Mouse (Mus musculus): ENCODE measurements around the gene Ankrd31. TPM values are rescaled to one million over a fixed set of nuclear protein-coding genes. Genes with fewer than 3 reads are reported as not detected.

The Ankrd31 gene
- not detected in 2 replicates for polyA plus RNA-seq (2016; fragmentation: Nextera tagmentation; extraction: Ambion mirVana)

DNA sequence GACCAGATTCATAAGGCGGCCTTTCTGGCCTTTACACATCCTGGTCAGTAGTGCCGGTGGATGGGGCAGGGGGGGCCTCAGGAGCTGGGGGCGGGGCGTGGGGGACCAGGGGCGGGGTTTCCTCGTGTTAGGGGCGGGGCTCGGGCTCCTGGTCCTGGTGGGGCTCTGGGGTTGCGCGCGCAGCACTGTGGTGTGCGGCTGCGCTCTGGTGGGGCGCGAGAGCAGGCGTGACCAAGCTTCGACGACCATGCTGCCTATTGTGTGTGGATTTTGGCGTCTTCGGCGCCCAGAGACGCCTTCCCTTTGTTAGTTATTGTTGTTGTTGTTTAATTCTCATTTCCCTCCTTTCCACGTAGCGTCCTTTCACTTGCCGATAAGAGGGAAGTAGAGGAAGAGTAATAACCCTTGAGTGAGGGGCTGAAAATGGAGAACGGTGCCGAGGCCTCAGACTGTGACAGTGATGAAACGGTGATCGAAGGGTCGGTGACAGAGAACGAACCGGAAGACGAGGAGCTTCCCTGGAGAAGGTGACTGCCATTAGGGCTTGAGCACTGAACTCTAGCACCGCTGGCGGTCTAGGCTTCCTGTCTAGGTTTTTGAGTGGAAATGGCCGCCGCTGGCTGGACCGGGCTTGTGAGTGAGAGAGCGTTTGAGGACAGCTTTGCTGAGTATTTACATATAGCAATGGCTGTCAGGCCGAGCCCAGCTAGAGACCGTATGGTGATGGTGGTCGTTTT is at the start of gene Ankrd31:
Ankrd31 (plus strand) TSS at position 164 of the 737 bp plus-strand sequence.
- no peak for DNase-seq (ENCODE audit: low spot score)
- no peaks in the 10 kb centered on the region for H3K4me1 ChIP-seq (replicated peaks)
- no peak within 1 kb of the TSS for H3K4me3 ChIP-seq
- no peak within 1 kb of the TSS for H3K27ac ChIP-seq
- H3K36me3 ChIP-seq, result no peaks in the 10 kb centered on the region
- no peaks in the 10 kb centered on the region for H3K9me3 ChIP-seq
- no peaks in the 10 kb centered on the region for H3K27me3 ChIP-seq (ENCODE audit: insufficient read depth, poor library complexity, severe bottlenecking)
- WGBS, result 87% methylated on average over 42 of the region's 42 CpGs

DNA sequence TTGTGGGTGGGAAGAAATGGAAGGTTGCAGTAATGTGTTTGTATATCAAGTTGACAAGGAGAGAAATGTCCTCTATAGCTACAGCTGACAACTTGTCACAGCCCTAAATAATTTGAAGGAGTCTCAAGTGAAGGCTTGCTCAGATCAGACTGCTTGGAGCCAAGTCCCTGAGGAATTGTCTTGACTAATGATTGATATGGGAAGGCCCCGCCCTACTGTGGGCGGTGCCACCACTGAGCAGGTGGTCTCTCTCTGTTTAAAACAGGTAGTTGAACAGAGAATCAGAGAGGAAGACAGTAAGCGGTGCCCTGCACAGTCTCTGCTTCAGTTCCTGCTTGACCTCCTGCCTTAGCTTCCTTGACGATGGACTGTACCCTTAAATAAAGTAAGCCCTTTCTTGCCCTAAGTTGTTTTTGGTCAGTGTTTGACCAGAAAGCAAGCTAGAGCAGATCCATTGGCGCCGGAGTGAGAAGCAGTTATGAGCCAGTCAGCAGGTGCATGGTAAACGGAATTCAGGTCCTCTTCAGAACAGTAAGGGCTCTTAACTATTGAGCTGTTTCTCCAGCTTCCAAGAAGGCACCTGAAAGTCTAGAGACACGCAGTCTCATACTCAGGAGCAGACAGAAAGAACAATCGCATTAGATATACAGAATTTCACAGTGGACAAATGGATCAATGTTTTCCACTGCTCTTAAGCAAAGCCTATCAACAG is 45.3 kb upstream of the Ankrd31 start:
- H3K27ac ChIP-seq, result no peak overlapping the region
- 79% methylated on average over 9 of the region's 9 CpGs for WGBS
- DNase-seq (ENCODE audit: low spot score), result no peak
- H3K36me3 ChIP-seq, result no peaks in the 10 kb centered on the region
- H3K4me1 ChIP-seq (replicated peaks), result no peaks in the 10 kb centered on the region
- no peaks in the 10 kb centered on the region for H3K27me3 ChIP-seq (ENCODE audit: insufficient read depth, poor library complexity, severe bottlenecking)
- H3K4me3 ChIP-seq, result no peak overlapping the region
- no peaks in the 10 kb centered on the region for H3K9me3 ChIP-seq

GRCm38 (mm10) chr13:96709269-96710233 is 38.5 kb upstream of the Ankrd31 start:
- DNase-seq (ENCODE audit: low spot score), result no peak
- no peaks in the 10 kb centered on the region for H3K9me3 ChIP-seq
- no peaks in the 10 kb centered on the region for H3K27me3 ChIP-seq (ENCODE audit: insufficient read depth, poor library complexity, severe bottlenecking)
- H3K4me1 ChIP-seq (replicated peaks), result no peaks in the 10 kb centered on the region
- no peak overlapping the region for H3K4me3 ChIP-seq
- 83% methylated on average over 8 of the region's 8 CpGs for WGBS
- H3K27ac ChIP-seq, result no peak overlapping the region
- no peaks in the 10 kb centered on the region for H3K36me3 ChIP-seq

DNA sequence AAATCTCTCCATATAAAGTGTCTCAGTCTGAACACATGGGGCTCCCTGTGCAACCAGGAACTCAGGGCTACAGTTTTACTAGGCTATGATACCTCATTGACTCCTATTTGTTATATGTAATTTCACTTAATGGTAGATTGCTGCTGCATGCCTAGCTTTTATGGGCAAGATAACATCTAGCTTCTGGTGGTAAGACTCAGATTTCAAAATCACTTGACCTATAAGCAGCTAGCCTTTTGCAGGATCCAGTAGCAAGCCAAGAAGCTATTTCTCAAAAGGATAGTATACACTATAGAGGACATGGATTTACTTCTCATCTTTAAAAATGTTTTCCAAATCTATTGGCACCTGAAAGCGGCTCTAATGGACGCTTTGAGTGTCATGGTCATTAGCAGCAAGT is 31.8 kb upstream of the Ankrd31 start:
- H3K27ac ChIP-seq, result no peak overlapping the region

DNA sequence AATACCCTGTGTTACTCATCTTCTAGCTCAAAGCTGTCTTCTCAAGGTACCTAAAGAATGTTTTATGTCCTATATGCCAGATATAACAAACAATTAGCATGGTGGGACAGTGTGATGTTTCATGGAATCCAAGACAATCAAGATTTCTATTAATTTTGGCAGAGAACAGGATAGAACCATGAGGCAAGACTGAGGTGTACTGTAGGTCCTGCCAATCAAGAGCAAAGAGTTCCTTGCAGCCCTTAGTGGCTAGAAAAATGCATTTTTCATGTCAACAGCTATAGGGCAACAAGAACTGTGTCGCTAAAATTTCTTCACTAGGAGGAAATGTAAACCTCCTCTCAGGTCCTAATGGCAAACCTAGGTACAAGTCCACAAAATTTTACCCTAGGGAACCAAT is 30.3 kb upstream of the Ankrd31 start:
- Histone ChIP-seq H3K4me1 (replicated peaks) (no peaks in the 10 kb centered on the region), H3K27ac (no peak overlapping the region), H3K4me3 (no peak overlapping the region), H3K27me3 (ENCODE audit: insufficient read depth, poor library complexity, severe bottlenecking) (no peaks in the 10 kb centered on the region), H3K9me3 (no peaks in the 10 kb centered on the region), H3K36me3 (no peaks in the 10 kb centered on the region)
- WGBS, result 72% methylated on average over 1 of the region's 1 CpGs
- no peak for DNase-seq (ENCODE audit: low spot score)

More for the DNA sequence above, 31.8 kb upstream of the Ankrd31 start:
- H3K4me3 ChIP-seq, result no peak overlapping the region
- no peaks in the 10 kb centered on the region for H3K4me1 ChIP-seq (replicated peaks)
- WGBS, result 87% methylated on average over 2 of the region's 2 CpGs
- no peak for DNase-seq (ENCODE audit: low spot score)
- no peaks in the 10 kb centered on the region for H3K36me3 ChIP-seq
- no peaks in the 10 kb centered on the region for H3K27me3 ChIP-seq (ENCODE audit: insufficient read depth, poor library complexity, severe bottlenecking)
- H3K9me3 ChIP-seq, result no peaks in the 10 kb centered on the region

GRCm38 (mm10) chr13:96720003-96720402 is 28.1 kb upstream of the Ankrd31 start:
- no peak overlapping the region for H3K4me3 ChIP-seq
- no peak for DNase-seq (ENCODE audit: low spot score)
- H3K9me3 ChIP-seq, result no peaks in the 10 kb centered on the region
- no peak overlapping the region for H3K27ac ChIP-seq
- WGBS, result 86% methylated on average over 2 of the region's 2 CpGs
- no peaks in the 10 kb centered on the region for H3K27me3 ChIP-seq (ENCODE audit: insufficient read depth, poor library complexity, severe bottlenecking)
- no peaks in the 10 kb centered on the region for H3K4me1 ChIP-seq (replicated peaks)
- H3K36me3 ChIP-seq, result no peaks in the 10 kb centered on the region

DNA sequence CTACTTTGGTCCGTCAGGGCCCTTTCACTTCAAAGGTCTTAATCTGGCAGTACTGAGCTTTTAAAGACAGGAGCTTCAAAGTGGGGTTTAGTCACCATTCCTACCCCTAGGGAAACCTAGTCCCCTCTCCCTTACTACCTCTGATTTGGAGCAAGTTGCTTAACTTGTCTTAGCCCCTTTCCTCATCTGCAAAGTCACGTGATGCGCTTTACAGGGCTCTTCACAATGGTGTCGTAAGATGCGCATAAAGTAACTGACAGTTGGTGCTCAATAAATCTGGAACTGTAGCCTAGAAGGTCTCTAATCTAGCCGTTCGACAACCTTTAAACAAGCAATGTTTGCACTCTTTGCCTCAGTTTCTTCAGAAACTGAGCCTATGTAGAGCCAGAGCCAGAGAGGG is 19.8 kb upstream of the Ankrd31 start:
- no peaks in the 10 kb centered on the region for H3K9me3 ChIP-seq
- H3K4me1 ChIP-seq (replicated peaks), result no peaks in the 10 kb centered on the region
- DNase-seq (ENCODE audit: low spot score), result no peak
- 82% methylated on average over 7 of the region's 7 CpGs for WGBS
- H3K27me3 ChIP-seq (ENCODE audit: insufficient read depth, poor library complexity, severe bottlenecking), result no peaks in the 10 kb centered on the region
- no peak overlapping the region for H3K4me3 ChIP-seq
- H3K36me3 ChIP-seq, result no peaks in the 10 kb centered on the region
- H3K27ac ChIP-seq, result no peak overlapping the region

DNA sequence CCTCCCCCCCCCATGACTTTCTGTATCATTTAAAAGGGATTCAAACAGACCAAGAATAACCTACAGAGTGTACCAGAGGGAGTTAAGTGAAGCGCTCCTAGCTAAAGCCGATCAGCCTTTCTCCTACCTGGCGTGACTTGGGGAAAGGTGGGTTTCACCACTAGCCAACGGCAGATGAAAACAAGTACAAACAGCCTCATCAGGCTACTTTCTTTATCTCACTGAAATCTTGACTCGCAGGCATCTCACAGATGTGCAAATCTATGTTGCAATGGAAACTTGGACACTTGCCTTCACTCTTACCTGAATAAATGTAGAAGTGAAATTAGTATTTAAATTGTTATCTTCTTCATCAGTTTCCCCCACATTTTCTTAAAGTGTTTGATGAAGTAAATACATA is 18.9 kb upstream of the Ankrd31 start:
- no peak for DNase-seq (ENCODE audit: low spot score)
- H3K27me3 ChIP-seq (ENCODE audit: insufficient read depth, poor library complexity, severe bottlenecking), result no peaks in the 10 kb centered on the region
- H3K4me1 ChIP-seq (replicated peaks), result no peaks in the 10 kb centered on the region
- no peaks in the 10 kb centered on the region for H3K36me3 ChIP-seq
- no peaks in the 10 kb centered on the region for H3K9me3 ChIP-seq
- no peak overlapping the region for H3K27ac ChIP-seq
- H3K4me3 ChIP-seq, result no peak overlapping the region
- 95% methylated on average over 5 of the region's 5 CpGs for WGBS

DNA sequence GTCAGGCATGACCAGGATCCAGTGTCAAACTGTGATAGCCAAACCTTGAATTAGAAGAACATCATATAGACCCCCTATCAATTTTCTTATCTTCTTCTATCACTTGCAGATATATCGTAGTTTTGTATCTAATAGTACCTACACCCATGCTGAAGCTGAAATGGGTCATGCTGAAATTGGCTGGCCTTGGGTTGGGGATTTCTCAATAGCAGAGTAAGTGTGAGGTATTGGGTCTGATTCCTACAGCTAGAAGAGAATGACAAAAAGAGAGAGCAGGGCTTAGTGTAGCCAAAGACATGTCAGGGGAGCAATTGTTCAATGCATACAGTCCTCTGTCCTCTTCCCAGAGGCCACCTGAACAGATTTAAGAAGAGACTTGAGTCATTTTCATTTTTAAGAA is 18.0 kb upstream of the Ankrd31 start:
- 88% methylated on average over 1 of the region's 1 CpGs for WGBS
- DNase-seq (ENCODE audit: low spot score), result no peak
- H3K36me3 ChIP-seq, result no peaks in the 10 kb centered on the region
- no peak overlapping the region for H3K27ac ChIP-seq
- no peaks in the 10 kb centered on the region for H3K4me1 ChIP-seq (replicated peaks)
- H3K4me3 ChIP-seq, result no peak overlapping the region
- H3K9me3 ChIP-seq, result no peaks in the 10 kb centered on the region
- H3K27me3 ChIP-seq (ENCODE audit: insufficient read depth, poor library complexity, severe bottlenecking), result no peaks in the 10 kb centered on the region

DNA sequence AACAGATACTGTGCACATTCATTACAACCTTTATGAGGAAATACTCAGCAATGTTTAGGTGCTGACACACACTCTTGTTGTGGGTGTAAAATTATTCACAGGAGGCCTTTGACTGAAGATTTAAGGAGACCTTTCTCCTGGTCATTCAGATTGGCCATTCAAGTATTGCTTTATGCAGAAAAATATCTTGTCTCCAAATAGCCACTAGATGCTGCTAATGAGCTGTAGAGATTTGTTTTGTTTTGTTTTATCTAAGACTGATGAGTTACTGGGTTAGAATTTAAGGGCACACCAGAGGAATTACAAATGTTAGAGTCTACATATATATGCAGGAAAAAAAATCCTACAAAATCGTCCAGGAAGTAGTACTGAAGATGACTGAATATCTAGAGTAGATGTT is 12.9 kb upstream of the Ankrd31 start:
- 50% methylated on average over 1 of the region's 1 CpGs for WGBS
- no peak overlapping the region for H3K4me3 ChIP-seq
- no peaks in the 10 kb centered on the region for H3K27me3 ChIP-seq (ENCODE audit: insufficient read depth, poor library complexity, severe bottlenecking)
- H3K4me1 ChIP-seq (replicated peaks), result no peaks in the 10 kb centered on the region
- no peaks in the 10 kb centered on the region for H3K9me3 ChIP-seq
- DNase-seq (ENCODE audit: low spot score), result no peak
- H3K27ac ChIP-seq, result no peak overlapping the region
- H3K36me3 ChIP-seq, result no peaks in the 10 kb centered on the region

DNA sequence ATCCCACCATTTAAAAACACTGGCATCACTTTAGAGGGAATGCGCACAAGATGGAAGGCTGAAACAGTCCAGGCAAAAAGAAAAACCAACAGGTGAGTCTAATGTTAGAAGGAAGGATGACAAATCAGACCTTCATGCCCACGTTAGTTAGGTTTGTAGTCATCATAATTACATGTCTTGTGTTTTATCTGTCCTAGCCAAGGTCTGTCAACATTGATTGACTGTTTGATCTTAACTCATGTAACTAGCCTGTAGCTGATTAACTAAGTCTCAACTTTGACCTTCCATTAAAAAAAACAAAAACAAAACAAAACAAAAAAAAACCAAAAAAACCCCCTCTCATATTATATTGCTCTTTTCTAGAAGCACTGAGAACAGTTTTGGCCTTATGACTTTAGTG is 7.9 kb upstream of the Ankrd31 start:
- H3K27me3 ChIP-seq (ENCODE audit: insufficient read depth, poor library complexity, severe bottlenecking), result no peaks in the 10 kb centered on the region
- WGBS, result 88% methylated on average over 2 of the region's 2 CpGs
- no peaks in the 10 kb centered on the region for H3K9me3 ChIP-seq
- DNase-seq (ENCODE audit: low spot score), result no peak
- no peaks in the 10 kb centered on the region for H3K4me1 ChIP-seq (replicated peaks)
- H3K4me3 ChIP-seq, result no peak overlapping the region
- H3K36me3 ChIP-seq, result no peaks in the 10 kb centered on the region
- H3K27ac ChIP-seq, result no peak overlapping the region

DNA sequence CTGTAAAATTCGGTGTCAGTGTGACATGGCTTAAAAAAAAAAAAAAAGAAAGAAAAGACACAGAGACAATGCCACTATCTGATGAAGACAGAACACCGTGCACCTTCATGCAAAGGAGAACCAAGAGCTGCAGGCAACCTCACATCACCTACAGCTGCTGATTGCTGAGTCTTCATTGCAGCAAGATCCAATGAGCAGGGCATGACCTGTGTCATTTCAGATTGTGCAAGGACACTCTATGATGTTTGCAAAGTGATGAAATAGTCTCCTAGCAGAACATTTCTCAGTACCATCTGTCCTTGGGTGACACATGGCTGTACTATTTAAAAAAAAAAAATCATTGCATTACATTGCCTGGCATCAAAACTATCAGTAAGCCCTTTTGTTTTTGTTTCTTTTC is 5.2 kb upstream of the Ankrd31 start:
- no peaks in the 10 kb centered on the region for H3K4me1 ChIP-seq (replicated peaks)
- 90% methylated on average over 2 of the region's 2 CpGs for WGBS
- H3K36me3 ChIP-seq, result no peaks in the 10 kb centered on the region

GRCm38 (mm10) chr13:96746055-96746454 is 2.0 kb upstream of the Ankrd31 start:
- 66% methylated on average over 6 of the region's 6 CpGs for WGBS
- DNase-seq (ENCODE audit: low spot score), result no peak
- no peaks in the 10 kb centered on the region for H3K27me3 ChIP-seq (ENCODE audit: insufficient read depth, poor library complexity, severe bottlenecking)

More for the DNA sequence above, 5.2 kb upstream of the Ankrd31 start:
- H3K4me3 ChIP-seq, result no peak overlapping the region
- no peaks in the 10 kb centered on the region for H3K9me3 ChIP-seq
- no peak for DNase-seq (ENCODE audit: low spot score)
- no peak overlapping the region for H3K27ac ChIP-seq
- H3K27me3 ChIP-seq (ENCODE audit: insufficient read depth, poor library complexity, severe bottlenecking), result no peaks in the 10 kb centered on the region

More at GRCm38 (mm10) chr13:96746055-96746454, 2.0 kb upstream of the Ankrd31 start:
- Histone ChIP-seq H3K36me3 (no peaks in the 10 kb centered on the region), H3K27ac (no peak overlapping the region), H3K4me1 (replicated peaks) (no peaks in the 10 kb centered on the region), H3K9me3 (no peaks in the 10 kb centered on the region), H3K4me3 (no peak overlapping the region)

All from hindbrain, embryonic 10.5 days (tissue).